Mouse (Mus musculus): Measurements from ENCODE around the gene Cited4. TPM values are rescaled to one million over a fixed set of nuclear protein-coding genes. Genes with fewer than 3 reads are reported as not detected.
A peak's percentile ranks its signal among the peaks of the same experiment; 100 is the strongest.

Gene Cited4
- total and polyA plus RNA-seq, 3 experiments = 23.3 to 58.1 TPM; not detected in 1

- H3K27ac ChIP-seq (ENCODE audit: control insufficient read depth, low read depth, low read length) = no peak overlapping the region
- no peaks in the 10 kb centered on the region for H3K27me3 ChIP-seq (ENCODE audit: control insufficient read depth in 1 of 2, insufficient read depth in 2 of 2, low read length in 2 of 2)
- H3K36me3 ChIP-seq (ENCODE audit: control insufficient read depth in 1 of 2, insufficient read depth in 2 of 2, low read length in 2 of 2) = peaks cover 0 to 13% of the 10 kb centered on the region in 2 experiments; a peak in 2 of 4 replicates
- H3K79me2 ChIP-seq (ENCODE audit: control insufficient read depth, insufficient read depth, low read length, poor library complexity) = peaks cover 15% of the 10 kb centered on the region
- no peak for DNase-seq (ENCODE audit: low read depth, low spot score)
- peaks cover 16 to 23% of the 10 kb centered on the region in 2 experiments for H3K4me1 ChIP-seq (ENCODE audit: control insufficient read depth in 1 of 2, insufficient read depth in 2 of 2, low read length in 2 of 2)
- H3K4me3 ChIP-seq (ENCODE audit: control insufficient read depth in 1 of 2, insufficient read depth in 1 of 2, low read depth in 2 of 2, low read length in 2 of 2) = no peak overlapping the region
- H3K9me3 ChIP-seq (replicated peaks; ENCODE audit: insufficient read depth, low read length) = no peaks in the 10 kb centered on the region
- no peak overlapping the region for H3K9ac ChIP-seq (ENCODE audit: control insufficient read depth, low read depth, low read length, poor library complexity, severe bottlenecking)
- TF ChIP-seq SMC3 (IDR thresholded peaks at IDR 0.05; ENCODE audit: low read depth, low read length) (peak; percentile 40), CTCF (IDR thresholded peaks at IDR 0.05 in 2 of 3, conservative IDR thresholded peaks at IDR 0.05 in 1 of 3; ENCODE audit: control insufficient read depth in 1 of 3, insufficient read depth in 1 of 3, low read depth in 2 of 3, low read length in 3 of 3, poor library complexity in 1 of 3, severe bottlenecking in 1 of 3) (peak in 2 of 3 experiments; percentile 14 to 32; a peak in 3 of 6 replicates), TBP (IDR thresholded peaks at IDR 0.05; ENCODE audit: low read depth, low read length) (no peak)
Measured at GRCm38 (mm10) chr4:120668551-120668950, 2.2 kb downstream of the Cited4 start.

- no peaks in the 10 kb centered on the region for H3K9me3 ChIP-seq (replicated peaks; ENCODE audit: insufficient read depth, low read length)
- peaks cover 0 to 17% of the 10 kb centered on the region in 2 experiments; a peak in 2 of 4 replicates for H3K36me3 ChIP-seq (ENCODE audit: control insufficient read depth in 1 of 2, insufficient read depth in 2 of 2, low read length in 2 of 2)
- H3K9ac ChIP-seq (ENCODE audit: control insufficient read depth, low read depth, low read length, poor library complexity, severe bottlenecking) = no peak overlapping the region
- peaks cover 21 to 29% of the 10 kb centered on the region in 2 experiments for H3K4me1 ChIP-seq (ENCODE audit: control insufficient read depth in 1 of 2, insufficient read depth in 2 of 2, low read length in 2 of 2)
- no peaks in the 10 kb centered on the region for H3K27me3 ChIP-seq (ENCODE audit: control insufficient read depth in 1 of 2, insufficient read depth in 2 of 2, low read length in 2 of 2)
- no peak for DNase-seq (ENCODE audit: low read depth, low spot score)
- TF ChIP-seq RAD21 (IDR thresholded peaks at IDR 0.05; ENCODE audit: low read depth, low read length) (no peak), MEF2A (IDR thresholded peaks at IDR 0.05; ENCODE audit: extremely low read depth, insufficient replicate concordance, low read depth, low read length, poor library complexity, severe bottlenecking) (no peak), GABPA (IDR thresholded peaks at IDR 0.05; ENCODE audit: low read depth, low read length) (no peak), HCFC1 (IDR thresholded peaks at IDR 0.05; ENCODE audit: low read depth, low read length) (no peak), MXI1 (IDR thresholded peaks at IDR 0.05; ENCODE audit: low read depth, low read length) (no peak), SMC3 (IDR thresholded peaks at IDR 0.05; ENCODE audit: low read depth, low read length) (no peak), RCOR1 (IDR thresholded peaks at IDR 0.05; ENCODE audit: low read depth, low read length) (no peak), SIN3A (IDR thresholded peaks at IDR 0.05; ENCODE audit: low read length) (no peak), ZC3H11A (IDR thresholded peaks at IDR 0.05; ENCODE audit: low read depth, low read length) (no peak), E2F4 (IDR thresholded peaks at IDR 0.05; ENCODE audit: borderline replicate concordance, low read depth, low read length) (no peak), GATA1 (IDR thresholded peaks at IDR 0.05; ENCODE audit: low read depth, low read length) (no peak)
- H3K79me2 ChIP-seq (ENCODE audit: control insufficient read depth, insufficient read depth, low read length, poor library complexity) = peaks cover 15% of the 10 kb centered on the region
- H3K27ac ChIP-seq (ENCODE audit: control insufficient read depth, low read depth, low read length) = no peak overlapping the region
- no peak overlapping the region for H3K4me3 ChIP-seq (ENCODE audit: control insufficient read depth in 1 of 2, insufficient read depth in 1 of 2, low read depth in 2 of 2, low read length in 2 of 2)
Measured at GRCm38 (mm10) chr4:120669585-120669984, 3.2 kb downstream of the Cited4 start.

GRCm38 (mm10) chr4:120671046-120671445 lies 4.7 kb downstream of the Cited4 start:
- no peaks in the 10 kb centered on the region for H3K27me3 ChIP-seq (ENCODE audit: control insufficient read depth in 1 of 2, insufficient read depth in 2 of 2, low read length in 2 of 2)
- no peak for DNase-seq (ENCODE audit: low read depth, low spot score)
- H3K4me3 ChIP-seq (ENCODE audit: control insufficient read depth in 1 of 2, insufficient read depth in 1 of 2, low read depth in 2 of 2, low read length in 2 of 2) = no peak overlapping the region
- H3K79me2 ChIP-seq (ENCODE audit: control insufficient read depth, insufficient read depth, low read length, poor library complexity) = peaks cover 15% of the 10 kb centered on the region
- TF ChIP-seq GATA1 (IDR thresholded peaks at IDR 0.05; ENCODE audit: low read depth, low read length) (no peak), SIN3A (IDR thresholded peaks at IDR 0.05; ENCODE audit: low read length) (no peak), ZMIZ1 (IDR thresholded peaks at IDR 0.05; ENCODE audit: low read depth, low read length) (no peak), GABPA (IDR thresholded peaks at IDR 0.05; ENCODE audit: low read depth, low read length) (no peak), TCF12 (IDR thresholded peaks at IDR 0.05; ENCODE audit: low read depth, low read length) (no peak), JUND (IDR thresholded peaks at IDR 0.05; ENCODE audit: low read depth, low read length) (no peak), CHD2 (IDR thresholded peaks at IDR 0.05; ENCODE audit: low read length) (no peak), HCFC1 (IDR thresholded peaks at IDR 0.05; ENCODE audit: low read depth, low read length) (no peak), CTCF (IDR thresholded peaks at IDR 0.05 in 2 of 3, conservative IDR thresholded peaks at IDR 0.05 in 1 of 3; ENCODE audit: control insufficient read depth in 1 of 3, insufficient read depth in 1 of 3, low read depth in 2 of 3, low read length in 3 of 3, poor library complexity in 1 of 3, severe bottlenecking in 1 of 3) (no peak), MAZ (IDR thresholded peaks at IDR 0.05; ENCODE audit: low read depth, low read length) (no peak), E2F4 (IDR thresholded peaks at IDR 0.05; ENCODE audit: borderline replicate concordance, low read depth, low read length) (no peak), MYB (IDR thresholded peaks at IDR 0.05; ENCODE audit: low read depth, low read length) (no peak), ZC3H11A (IDR thresholded peaks at IDR 0.05; ENCODE audit: low read depth, low read length) (no peak), POLR2A (IDR thresholded peaks at IDR 0.05; ENCODE audit: control insufficient read depth in 1 of 2, insufficient read depth in 1 of 2, low read depth in 1 of 2, low read length in 2 of 2, poor library complexity in 1 of 2) (no peak)
- H3K27ac ChIP-seq (ENCODE audit: control insufficient read depth, low read depth, low read length) = no peak overlapping the region
- H3K36me3 ChIP-seq (ENCODE audit: control insufficient read depth in 1 of 2, insufficient read depth in 2 of 2, low read length in 2 of 2) = peaks cover 0 to 16% of the 10 kb centered on the region in 2 experiments; a peak in 2 of 4 replicates
- H3K4me1 ChIP-seq (ENCODE audit: control insufficient read depth in 1 of 2, insufficient read depth in 2 of 2, low read length in 2 of 2) = peaks cover 19 to 24% of the 10 kb centered on the region in 2 experiments
- H3K9ac ChIP-seq (ENCODE audit: control insufficient read depth, low read depth, low read length, poor library complexity, severe bottlenecking) = no peak overlapping the region
- H3K9me3 ChIP-seq (replicated peaks; ENCODE audit: insufficient read depth, low read length) = no peaks in the 10 kb centered on the region

Data from MEL (cell line).